Mouse (Mus musculus) MEL (cell line): ENCODE data around the gene Dlk2. TPM values are rescaled to one million over a fixed set of nuclear protein-coding genes. Genes with fewer than 3 reads are reported as not detected.

Experiments used
- DNase-seq: peaks from one replicate; pipeline ENCODE4 v3.0.0; 2011; ENCODE audit warnings: low read depth, low spot score
- H3K27ac ChIP-seq: 2 replicates; pipeline ENCODE4 v1.5.1; 2012; ENCODE audit warnings: low read depth, mild to moderate bottlenecking, control low read depth, low read length, moderate library complexity; ENCODE audit not compliant: control insufficient read depth
- H3K27me3 ChIP-seq, 2 experiments: fragments of 150-350 bp in 1 of 2; sonication (generic) in 1 of 2; 2 replicates each; pipeline ENCODE4 v1.6.1; 2012; ENCODE audit warnings: low read length in 2 of 2, mild to moderate bottlenecking in 2 of 2, improper control_type of control experiment in 1 of 2, moderate library complexity in 1 of 2; ENCODE audit not compliant: insufficient read depth in 2 of 2, control insufficient read depth in 1 of 2
- H3K36me3 ChIP-seq, 2 experiments: 2 replicates each; pipeline ENCODE4 v1.6.1; 2012 to 2014; ENCODE audit warnings: low read length in 2 of 2, improper control_type of control experiment in 1 of 2, inconsistent platforms in 1 of 2, mild to moderate bottlenecking in 1 of 2; ENCODE audit not compliant: insufficient read depth in 2 of 2, control insufficient read depth in 1 of 2
- H3K4me1 ChIP-seq, 2 experiments: fragments of 150-350 bp in 1 of 2; sonication (generic) in 1 of 2; 2 replicates each; pipeline ENCODE4 v1.6.1; 2012; ENCODE audit warnings: low read length in 2 of 2, improper control_type of control experiment in 1 of 2, mild to moderate bottlenecking in 1 of 2; ENCODE audit not compliant: insufficient read depth in 2 of 2, control insufficient read depth in 1 of 2
- H3K4me3 ChIP-seq, 2 experiments: fragments of 150-350 bp in 1 of 2; sonication (generic) in 1 of 2; 2 replicates each; pipeline ENCODE4 v1.5.1; 2012; ENCODE audit warnings: low read depth in 2 of 2, low read length in 2 of 2, mild to moderate bottlenecking in 2 of 2, moderate library complexity in 2 of 2, control low read depth in 1 of 2, improper control_type of control experiment in 1 of 2; ENCODE audit not compliant: control insufficient read depth in 1 of 2, insufficient read depth in 1 of 2
- H3K79me2 ChIP-seq: 2 replicates; pipeline ENCODE4 v1.6.1; 2012; ENCODE audit warnings: mild to moderate bottlenecking, low read length, moderate library complexity; ENCODE audit not compliant: control insufficient read depth, poor library complexity, insufficient read depth
- H3K9ac ChIP-seq: 2 replicates; pipeline ENCODE4 v1.6.1; 2012; ENCODE audit warnings: low read depth, mild to moderate bottlenecking, control low read depth, low read length, moderate library complexity; ENCODE audit not compliant: control insufficient read depth, poor library complexity, severe bottlenecking
- H3K9me3 ChIP-seq: fragments of 150-350 bp; sonication (generic); replicated peaks from 2 replicates; pipeline ENCODE4 v1.6.1; 2012; ENCODE audit warnings: mild to moderate bottlenecking, low read length, improper control_type of control experiment, moderate library complexity; ENCODE audit not compliant: insufficient read depth
- CHD1 ChIP-seq: IDR thresholded peaks from 2 replicates; pipeline ENCODE4 v1.6.1; 2012; ENCODE audit warnings: low read depth, mild to moderate bottlenecking, inconsistent platforms, low read length, improper control_type of control experiment
- CHD2 ChIP-seq: IDR thresholded peaks from 2 replicates; pipeline ENCODE4 v1.6.1; 2011; ENCODE audit warnings: low read length, improper control_type of control experiment
- ELF1 ChIP-seq: IDR thresholded peaks from 2 replicates; pipeline ENCODE4 v1.6.1; 2014; ENCODE audit warnings: low read depth, mild to moderate bottlenecking, inconsistent platforms, low read length, improper control_type of control experiment, moderate library complexity
- ETS1 ChIP-seq: IDR thresholded peaks from 2 replicates; pipeline ENCODE4 v1.6.1; 2012; ENCODE audit warnings: low read depth, mild to moderate bottlenecking, inconsistent platforms, low read length, improper control_type of control experiment, moderate library complexity
- HCFC1 ChIP-seq: IDR thresholded peaks from 2 replicates; pipeline ENCODE4 v1.6.1; 2012; ENCODE audit warnings: low read depth, mild to moderate bottlenecking, inconsistent platforms, low read length, improper control_type of control experiment, moderate library complexity
- KAT2A ChIP-seq: conservative IDR thresholded peaks from 2 replicates; pipeline ENCODE4 v1.6.1; 2012; ENCODE audit warnings: low read depth, low read length, improper control_type of control experiment, inconsistent platforms
- MAFK ChIP-seq: IDR thresholded peaks from 2 replicates; pipeline ENCODE4 v1.6.1; 2011; ENCODE audit warnings: low read depth, mild to moderate bottlenecking, low read length, improper control_type of control experiment, borderline replicate concordance
- MAX ChIP-seq: IDR thresholded peaks from 2 replicates; pipeline ENCODE4 v1.6.1; 2011; ENCODE audit warnings: low read length, improper control_type of control experiment
- MXI1 ChIP-seq: IDR thresholded peaks from 2 replicates; pipeline ENCODE4 v1.6.1; 2011; ENCODE audit warnings: mild to moderate bottlenecking, low read depth, low read length, improper control_type of control experiment
- MYB ChIP-seq: IDR thresholded peaks from 2 replicates; pipeline ENCODE4 v1.6.1; 2011; ENCODE audit warnings: mild to moderate bottlenecking, low read depth, low read length, improper control_type of control experiment
- MYC ChIP-seq: IDR thresholded peaks from 2 replicates; pipeline ENCODE4 v1.6.1; 2011; ENCODE audit warnings: low read depth, mild to moderate bottlenecking, low read length, improper control_type of control experiment, moderate library complexity
- NELFE ChIP-seq: IDR thresholded peaks from 2 replicates; pipeline ENCODE4 v1.6.1; 2011; ENCODE audit warnings: low read depth, low read length, improper control_type of control experiment
- POLR2A ChIP-seq, 2 experiments: IDR thresholded peaks; 2 replicates each; pipeline ENCODE4 v1.6.1; 2011 to 2012; ENCODE audit warnings: low read length in 2 of 2, mild to moderate bottlenecking in 2 of 2, control low read depth in 1 of 2, improper control_type of control experiment in 1 of 2, low read depth in 1 of 2, moderate library complexity in 1 of 2; ENCODE audit not compliant: control insufficient read depth in 1 of 2, insufficient read depth in 1 of 2, poor library complexity in 1 of 2
- RCOR1 ChIP-seq: IDR thresholded peaks from 2 replicates; pipeline ENCODE4 v1.6.1; 2012; ENCODE audit warnings: low read depth, mild to moderate bottlenecking, inconsistent platforms, low read length, improper control_type of control experiment
- TAL1 ChIP-seq: IDR thresholded peaks from 2 replicates; pipeline ENCODE4 v1.6.1; 2012; ENCODE audit warnings: mild to moderate bottlenecking, inconsistent platforms, low read length, moderate library complexity, mixed read lengths
- TBP ChIP-seq: IDR thresholded peaks from 2 replicates; pipeline ENCODE4 v1.8.0; 2011; ENCODE audit warnings: low read depth, low read length, improper control_type of control experiment
- UBTF ChIP-seq: IDR thresholded peaks from 2 replicates; pipeline ENCODE4 v1.6.1; 2012; ENCODE audit warnings: low read depth, mild to moderate bottlenecking, inconsistent platforms, low read length, improper control_type of control experiment, moderate library complexity, borderline replicate concordance; ENCODE audit not compliant: insufficient read depth
- USF1 ChIP-seq: IDR thresholded peaks from 2 replicates; pipeline ENCODE4 v1.6.1; 2014; ENCODE audit warnings: low read depth, mild to moderate bottlenecking, inconsistent platforms, low read length, improper control_type of control experiment, moderate library complexity
- USF2 ChIP-seq, 2 experiments: IDR thresholded peaks; 2 replicates each; pipeline ENCODE4 v1.6.1; 2011 to 2012; ENCODE audit warnings: improper control_type of control experiment in 2 of 2, low read length in 2 of 2, borderline replicate concordance in 1 of 2, inconsistent platforms in 1 of 2, low read depth in 1 of 2, mild to moderate bottlenecking in 1 of 2; ENCODE audit not compliant: insufficient read depth in 1 of 2
- ZKSCAN1 ChIP-seq: IDR thresholded peaks from 2 replicates; pipeline ENCODE4 v1.6.1; 2012; ENCODE audit warnings: low read depth, mild to moderate bottlenecking, inconsistent platforms, low read length, improper control_type of control experiment, moderate library complexity
- ZNF384 ChIP-seq: IDR thresholded peaks from 2 replicates; pipeline ENCODE4 v1.6.1; 2012; ENCODE audit warnings: low read depth, mild to moderate bottlenecking, inconsistent platforms, low read length, improper control_type of control experiment
- polyA plus RNA-seq, 2 experiments: library from polyadenylated mRNA; stranded (reverse) in 1 of 2; unstranded in 1 of 2; fragments of >175 nt in 1 of 2; fragments of >200 nt in 1 of 2; gene quantifications; 2 replicates each; pipeline versions ENCODE4 v1.2.1 to v1.2.4; 2012; ENCODE audit warnings: low replicate concordance in 2 of 2, low read depth in 1 of 2; ENCODE audit not compliant: insufficient read length in 2 of 2, insufficient read depth in 1 of 2, missing spikeins in 1 of 2
- total RNA-seq: library from RNA; depleted of rRNA; stranded (reverse); fragments of 300-350 nt; gene quantifications from 2 replicates; pipeline ENCODE4 v1.2.3, GENCODE M21; 2012

The Dlk2 gene
- total and polyA plus RNA-seq, 3 experiments: 0.07 TPM; not detected in 2

DNA sequence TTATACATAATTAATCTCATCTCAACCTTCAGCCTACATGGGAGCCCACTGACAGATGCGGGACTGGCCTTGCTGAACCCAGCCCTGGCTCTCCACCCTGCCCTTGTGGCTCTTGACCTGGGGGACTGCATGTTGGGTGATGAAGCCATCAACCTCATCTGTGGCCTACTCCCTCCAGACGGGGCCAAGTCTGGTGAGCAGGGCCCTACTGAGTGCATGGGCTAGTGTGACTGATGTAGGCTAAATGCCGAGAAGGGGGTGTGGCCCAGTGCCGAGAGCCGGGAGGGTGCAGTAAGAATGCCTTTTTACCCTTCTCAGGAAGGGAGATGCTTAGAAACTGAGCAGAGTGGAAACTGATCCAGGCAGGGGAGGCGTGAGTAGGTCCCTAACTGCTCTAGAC lies 42.1 kb upstream of the Dlk2 start:
- no peaks in the 10 kb centered on the region for H3K36me3 ChIP-seq
- H3K4me3 ChIP-seq: no peak overlapping the region
- H3K9ac ChIP-seq: no peak overlapping the region
- H3K4me1 ChIP-seq: peaks cover 0 to 6% of the 10 kb centered on the region in 2 experiments; a peak in 1 of 4 replicates
- no peak for DNase-seq
- no peak overlapping the region for H3K27ac ChIP-seq
- TF ChIP-seq MYC: no peak
- no peak for TF ChIP-seq ZKSCAN1
- no peak for TF ChIP-seq USF2 (IDR thresholded peaks at IDR 0.05; ENCODE audit: borderline replicate concordance in 1 of 2, insufficient read depth in 1 of 2, low read depth in 1 of 2, low read length in 2 of 2)
- no peak for TF ChIP-seq MYB
- TF ChIP-seq UBTF: no peak
- no peak for TF ChIP-seq RCOR1
- no peaks in the 10 kb centered on the region for H3K79me2 ChIP-seq
- no peaks in the 10 kb centered on the region for H3K9me3 ChIP-seq
- no peaks in the 10 kb centered on the region for H3K27me3 ChIP-seq

DNA sequence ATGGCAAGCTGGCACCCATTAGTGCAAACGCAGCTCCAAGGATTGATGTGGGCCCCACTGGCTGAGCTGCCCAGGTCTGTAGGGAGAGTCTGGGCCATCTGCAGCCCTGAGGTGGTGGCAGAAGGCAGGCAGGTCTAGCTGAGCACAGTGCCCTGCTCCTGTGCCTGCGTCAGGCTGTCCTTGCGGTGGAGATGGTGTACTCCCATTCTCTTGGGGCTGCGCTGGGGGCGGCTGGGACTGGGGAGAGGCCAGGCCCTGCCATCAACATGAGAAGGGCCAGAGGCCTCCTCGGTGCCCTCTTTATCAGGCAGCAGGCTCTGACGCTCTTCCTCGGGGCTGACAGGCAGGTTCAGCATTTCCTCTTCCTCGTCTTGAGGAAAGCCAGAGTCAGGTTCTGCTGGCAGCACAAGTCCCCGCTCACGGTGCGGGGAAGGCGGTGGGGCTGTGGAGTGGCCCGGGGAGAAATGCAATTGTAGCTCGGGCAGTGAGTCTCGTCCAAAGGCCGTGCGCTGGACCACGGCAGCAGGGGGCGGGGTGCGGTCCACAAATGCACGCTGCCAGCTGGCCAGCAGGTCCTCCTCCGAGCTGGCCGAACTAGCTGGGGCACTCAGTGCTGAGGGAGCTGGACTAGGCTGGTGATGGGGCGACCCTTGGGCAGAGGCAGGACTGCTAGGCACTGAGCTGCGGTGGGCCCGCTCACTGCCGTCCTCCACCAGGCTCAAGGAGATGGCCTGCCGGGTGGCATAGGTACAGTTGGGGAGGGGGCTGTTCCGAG lies 38.8 kb upstream of the Dlk2 start:
- TF ChIP-seq TBP (no peak), UBTF (no peak), USF1 (no peak), ZNF384 (no peak), MAX (no peak), USF2 (IDR thresholded peaks at IDR 0.05; ENCODE audit: borderline replicate concordance in 1 of 2, insufficient read depth in 1 of 2, low read depth in 1 of 2, low read length in 2 of 2) (no peak), ELF1 (no peak)
- H3K9ac ChIP-seq: no peak overlapping the region
- H3K4me3 ChIP-seq: no peak overlapping the region
- H3K27me3 ChIP-seq: no peaks in the 10 kb centered on the region
- no peaks in the 10 kb centered on the region for H3K9me3 ChIP-seq
- H3K27ac ChIP-seq: no peak overlapping the region
- peaks cover 0 to 4% of the 10 kb centered on the region in 2 experiments; a peak in 1 of 4 replicates for H3K4me1 ChIP-seq
- H3K36me3 ChIP-seq: no peaks in the 10 kb centered on the region; a peak in 2 of 4 replicates
- H3K79me2 ChIP-seq: no peaks in the 10 kb centered on the region
- no peak for DNase-seq

DNA sequence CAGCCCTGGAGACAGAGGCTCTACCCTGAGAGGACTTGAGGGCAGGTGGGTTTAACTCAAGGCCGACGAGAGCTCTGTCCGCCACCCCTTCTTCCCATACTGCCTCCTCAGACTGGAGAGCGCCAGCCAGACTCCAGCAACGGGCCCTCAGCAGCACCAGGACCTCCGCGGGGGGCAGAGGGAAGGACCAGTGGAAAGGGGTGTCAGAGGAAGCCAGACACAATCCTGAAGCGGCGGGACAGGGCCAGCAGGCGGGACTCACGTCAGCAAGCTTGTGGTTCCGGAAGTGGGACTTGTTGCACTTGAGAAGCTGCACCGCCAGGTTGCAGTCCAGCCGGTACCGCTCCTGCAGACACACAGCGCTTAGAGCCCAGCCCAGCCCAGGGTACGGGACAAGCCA lies 37.5 kb upstream of the Dlk2 start:
- Histone ChIP-seq H3K36me3 (peaks cover 0 to 2% of the 10 kb centered on the region in 2 experiments; a peak in 2 of 4 replicates), H3K79me2 (no peaks in the 10 kb centered on the region), H3K27me3 (no peaks in the 10 kb centered on the region), H3K4me1 (no peaks in the 10 kb centered on the region; a peak in 1 of 4 replicates), H3K9ac (no peak overlapping the region), H3K4me3 (no peak overlapping the region)
- DNase-seq: no peak
- no peak for TF ChIP-seq MAFK
- no peak for TF ChIP-seq HCFC1
- TF ChIP-seq MXI1: no peak
- no peak for TF ChIP-seq TAL1
- no peak for TF ChIP-seq POLR2A (IDR thresholded peaks at IDR 0.05; ENCODE audit: control insufficient read depth in 1 of 2, insufficient read depth in 1 of 2, low read depth in 1 of 2, low read length in 2 of 2, poor library complexity in 1 of 2)
- no peak for TF ChIP-seq NELFE
- no peak for TF ChIP-seq TBP
- no peak for TF ChIP-seq CHD1
- TF ChIP-seq CHD2: no peak
- TF ChIP-seq ETS1: no peak
- no peak for TF ChIP-seq KAT2A
- TF ChIP-seq, all 39 proteins: peak for 0
- no peak overlapping the region for H3K27ac ChIP-seq
- H3K9me3 ChIP-seq: no peaks in the 10 kb centered on the region
